Comparison of ENCODE assay signal across 8 mouse cellular contexts in genomic region chr8:128709261-128709660, GRCm38 (mm10). TPM values are rescaled to one million over a fixed set of nuclear protein-coding genes. Genes with fewer than 3 reads are reported as not detected.
DNase-seq lines count a peak whose midpoint lies in the region; ATAC-seq and TF ChIP-seq lines count a peak whose summit lies in the region.

No protein-coding gene starts in this region.

- WGBS in heart, embryonic 12.5 days: 46% methylated on average over 3 of the region's 3 CpGs
- 53% methylated on average over 3 of the region's 3 CpGs for WGBS in embryonic facial prominence, embryonic 10.5 days
- 50% methylated on average over 3 of the region's 3 CpGs for WGBS in heart, postnatal 0 days

- H3K27me3 ChIP-seq in heart, embryonic 12.5 days (replicated peaks): no peaks in the 10 kb centered on the region
- H3K27me3 ChIP-seq in embryonic facial prominence, embryonic 10.5 days (replicated peaks; ENCODE audit: low read depth, poor library complexity, severe bottlenecking): no peaks in the 10 kb centered on the region
- H3K27me3 ChIP-seq in heart, postnatal 0 days (ENCODE audit: control insufficient read depth, insufficient read depth, low read length): no peaks in the 10 kb centered on the region

- peak; percentile 90 for TF ChIP-seq CTCF in heart, postnatal 0 days (IDR thresholded peaks at IDR 0.05; ENCODE audit: low read depth)

- no peaks in the 10 kb centered on the region for H3K4me1 ChIP-seq in heart, embryonic 12.5 days (replicated peaks)
- H3K4me1 ChIP-seq in embryonic facial prominence, embryonic 10.5 days: no peaks in the 10 kb centered on the region
- peaks cover 8% of the 10 kb centered on the region; the same call in 1 of the 2 replicates for H3K4me1 ChIP-seq in heart, postnatal 0 days (ENCODE audit: control insufficient read depth, insufficient read depth)

- peaks cover 56% of the 10 kb centered on the region for H3K36me3 ChIP-seq in heart, embryonic 12.5 days
- H3K36me3 ChIP-seq in embryonic facial prominence, embryonic 10.5 days (replicated peaks): peaks cover 83% of the 10 kb centered on the region
- peaks cover 67% of the 10 kb centered on the region for H3K36me3 ChIP-seq in heart, postnatal 0 days (replicated peaks; ENCODE audit: control insufficient read depth, insufficient read depth, low read length)

- DNase-seq in heart, adult 18-20 months: peak; percentile 80 to 96
- peak; percentile 83 to 87 for DNase-seq in adrenal gland, postnatal 36 days
- DNase-seq in embryonic facial prominence, embryonic 10.5 days (ENCODE audit: low spot score): peak; percentile 77
- DNase-seq in heart, postnatal 0 days (ENCODE audit: low spot score): peak; percentile 59
- peak; percentile 30 to 59 for DNase-seq in layer of hippocampus, postnatal 36 days
- DNase-seq in lung, postnatal 4 days: peak; percentile 75 to 86
- peak; percentile 51 to 79 for DNase-seq in spleen, adult 18-20 months

- no peak for ATAC-seq in heart, embryonic 12.5 days (ENCODE audit: insufficient number of reproducible peaks, low FRiP score)
- ATAC-seq in heart, postnatal 0 days (ENCODE audit: insufficient read depth, low read depth): no peak

- no peak overlapping the region for H3K9ac ChIP-seq in heart, embryonic 12.5 days
- H3K9ac ChIP-seq in heart, postnatal 0 days (replicated peaks; ENCODE audit: low read depth, low read length): no peak overlapping the region

- no peak overlapping the region for H3K4me2 ChIP-seq in heart, embryonic 12.5 days
- no peak overlapping the region for H3K4me2 ChIP-seq in heart, postnatal 0 days (ENCODE audit: low read depth, low read length)

- no peaks in the 10 kb centered on the region for H3K9me3 ChIP-seq in heart, embryonic 12.5 days (replicated peaks)
- H3K9me3 ChIP-seq in embryonic facial prominence, embryonic 10.5 days: no peaks in the 10 kb centered on the region
- no peaks in the 10 kb centered on the region for H3K9me3 ChIP-seq in heart, postnatal 0 days (replicated peaks; ENCODE audit: control insufficient read depth, low read length)

- H3K27ac ChIP-seq in heart, embryonic 12.5 days (ENCODE audit: poor library complexity, severe bottlenecking): no peak overlapping the region
- H3K27ac ChIP-seq in embryonic facial prominence, embryonic 10.5 days (replicated peaks): no peak overlapping the region
- no peak overlapping the region for H3K27ac ChIP-seq in heart, postnatal 0 days (ENCODE audit: low read depth)

- H3K4me3 ChIP-seq in heart, embryonic 12.5 days: no peak overlapping the region
- no peak overlapping the region for H3K4me3 ChIP-seq in embryonic facial prominence, embryonic 10.5 days
- H3K4me3 ChIP-seq in heart, postnatal 0 days (ENCODE audit: low read depth, low read length): no peak overlapping the region

- TF ChIP-seq EP300 in heart, postnatal 0 days (IDR thresholded peaks at IDR 0.05; ENCODE audit: low read depth): no peak

RNA-seq across cellular contexts. Expression of gene Itgb1, which starts 23.8 kb away (rescaled TPM):
- 100 to 1,000 TPM; 307 to 323 TPM for total RNA-seq in heart, adult 18-20 months (2021)
- polyA plus RNA-seq in heart, embryonic 12.5 days (2016; fragmentation: Nextera tagmentation; extraction: Ambion mirVana): 474 and 476 TPM in 2 replicates
- total RNA-seq in adrenal gland, postnatal 36 days (2021): 100 to 1,000 TPM; 280 to 291 TPM
- polyA plus RNA-seq in embryonic facial prominence, embryonic 10.5 days (2016; fragmentation: Nextera tagmentation; extraction: Ambion mirVana): 127 and 131 TPM in 2 replicates
- total RNA-seq in heart, postnatal 0 days (2014; rRNA removed; ENCODE audit: low replicate concordance): 240 and 317 TPM in 2 replicates
- polyA plus RNA-seq in heart, postnatal 0 days (2015; fragmentation: Nextera tagmentation; extraction: Ambion mirVana): 289 and 315 TPM in 2 replicates
- total RNA-seq in layer of hippocampus, postnatal 36 days (2021): 10 to 100 TPM; 42.7 to 45.3 TPM
